Mouse (Mus musculus) WW6 (cell line): ENCODE data around the gene 2310022B05Rik.
A peak's percentile ranks its signal among the peaks of the same experiment; 100 is the strongest.

ENCODE experiments used
- DNase-seq: peaks from one replicate; pipeline ENCODE4 v3.0.0-alpha.2; 2013; ENCODE audit warnings: low read depth, low spot score

2310022B05Rik gene

GRCm38 (mm10) chr8:124663112-124663873, at the start of gene 2310022B05Rik:
Gene 2310022B05Rik, minus strand, starts transcription at chr8:124663369.
- DNase-seq, result peak; percentile 49

- DNase-seq, result no peak
These were observed 42.7 kb upstream of the 2310022B05Rik start for GRCm38 (mm10) chr8:124705823-124706222.

GRCm38 (mm10) chr8:124704376-124704775, 41.2 kb upstream of the 2310022B05Rik start:
- DNase-seq, result no peak

GRCm38 (mm10) chr8:124703526-124703925, 40.4 kb upstream of the 2310022B05Rik start:
- DNase-seq, result no peak

- DNase-seq, result no peak
These were observed 39.0 kb upstream of the 2310022B05Rik start for GRCm38 (mm10) chr8:124702183-124702582.

GRCm38 (mm10) chr8:124701023-124701422, 37.9 kb upstream of the 2310022B05Rik start:
- no peak for DNase-seq

GRCm38 (mm10) chr8:124700271-124700670, 37.1 kb upstream of the 2310022B05Rik start:
- DNase-seq, result no peak

- DNase-seq, result no peak
These were observed 32.4 kb upstream of the 2310022B05Rik start for GRCm38 (mm10) chr8:124695424-124696100.

- no peak for DNase-seq
These were observed 28.5 kb upstream of the 2310022B05Rik start for GRCm38 (mm10) chr8:124691706-124692105.

GRCm38 (mm10) chr8:124688899-124689298, 25.7 kb upstream of the 2310022B05Rik start:
- DNase-seq, result no peak

GRCm38 (mm10) chr8:124682218-124682617, 19.0 kb upstream of the 2310022B05Rik start:
- no peak for DNase-seq

- no peak for DNase-seq
These were observed 18.6 kb upstream of the 2310022B05Rik start for GRCm38 (mm10) chr8:124681792-124682157.

GRCm38 (mm10) chr8:124681077-124681791, 18.1 kb upstream of the 2310022B05Rik start:
- DNase-seq, result no peak

- no peak for DNase-seq
These were observed 15.1 kb upstream of the 2310022B05Rik start for GRCm38 (mm10) chr8:124678246-124678645.

- DNase-seq, result peak; percentile 76
These were observed 14.3 kb upstream of the 2310022B05Rik start for GRCm38 (mm10) chr8:124677486-124677885.

- no peak for DNase-seq
These were observed 13.9 kb upstream of the 2310022B05Rik start for GRCm38 (mm10) chr8:124677078-124677477.

- DNase-seq, result no peak
These were observed 13.5 kb upstream of the 2310022B05Rik start for GRCm38 (mm10) chr8:124676661-124677060.

- no peak for DNase-seq
These were observed 9.2 kb upstream of the 2310022B05Rik start for GRCm38 (mm10) chr8:124672345-124672744.

- no peak for DNase-seq
These were observed 5.6 kb upstream of the 2310022B05Rik start for GRCm38 (mm10) chr8:124668798-124669197.

GRCm38 (mm10) chr8:124664414-124664813, 1.2 kb upstream of the 2310022B05Rik start:
- no peak for DNase-seq

GRCm38 (mm10) chr8:124663874-124664230, 683 bp upstream of the 2310022B05Rik start:
- DNase-seq, result no peak

- no peak for DNase-seq
These were observed 590 bp downstream of the 2310022B05Rik start for GRCm38 (mm10) chr8:124662446-124663111.
